Comparison of ENCODE assay signal across 8 mouse cellular contexts in genomic region chr7:81452971-81453441, GRCm38 (mm10). TPM values are rescaled to one million over a fixed set of nuclear protein-coding genes. Genes with fewer than 3 reads are reported as not detected.
DNase-seq lines count a peak whose midpoint lies in the region; ATAC-seq lines count a peak whose summit lies in the region.

No protein-coding gene starts in this region.

- H3K27me3 ChIP-seq in embryonic facial prominence, embryonic 14.5 days (replicated peaks; ENCODE audit: control insufficient read depth, insufficient read depth, low read length) = peaks cover 80% of the 10 kb centered on the region
- H3K27me3 ChIP-seq in heart, embryonic 16.5 days (ENCODE audit: control insufficient read depth, insufficient read depth, low read length) = peaks cover 59% of the 10 kb centered on the region
- H3K27me3 ChIP-seq in midbrain, embryonic 14.5 days (ENCODE audit: control insufficient read depth, insufficient read depth, low read length) = peaks cover 53% of the 10 kb centered on the region

- 0 out of 2 replicates have a peak overlapping the region, but pooled peaks have one; percentile 19 for H3K9ac ChIP-seq in embryonic facial prominence, embryonic 14.5 days (ENCODE audit: low read depth, low read length)
- H3K9ac ChIP-seq in heart, embryonic 16.5 days (ENCODE audit: low read length) = no peak overlapping the region
- H3K9ac ChIP-seq in midbrain, embryonic 14.5 days (replicated peaks; ENCODE audit: low read length) = no peak overlapping the region

- ATAC-seq in CD4-positive, CD25-positive, alpha-beta regulatory T cell, adult 4 months = no peak
- ATAC-seq in embryonic facial prominence, embryonic 14.5 days (ENCODE audit: low read depth) = peak; percentile 20; the same call in 1 of the 2 replicates
- ATAC-seq in heart, embryonic 16.5 days (replicated peaks; ENCODE audit: extremely low read depth, insufficient read depth, low FRiP score) = no peak
- peak; percentile 49; the same call in 1 of the 2 replicates for ATAC-seq in midbrain, embryonic 14.5 days (ENCODE audit: low FRiP score, low TSS enrichment)

- 6% methylated on average over 17 of the region's 21 CpGs for WGBS in embryonic facial prominence, embryonic 14.5 days
- WGBS in heart, embryonic 16.5 days = 10% methylated on average over 21 of the region's 21 CpGs
- WGBS in midbrain, embryonic 14.5 days = 2% methylated on average over 21 of the region's 21 CpGs

- no peak overlapping the region for H3K27ac ChIP-seq in embryonic facial prominence, embryonic 14.5 days (replicated peaks; ENCODE audit: low read depth, low read length)
- H3K27ac ChIP-seq in heart, embryonic 16.5 days (ENCODE audit: low read length) = no peak overlapping the region
- no peak overlapping the region for H3K27ac ChIP-seq in midbrain, embryonic 14.5 days (replicated peaks; ENCODE audit: low read depth, low read length)

- no peaks in the 10 kb centered on the region for H3K9me3 ChIP-seq in embryonic facial prominence, embryonic 14.5 days (ENCODE audit: control insufficient read depth, low read length)
- H3K9me3 ChIP-seq in heart, embryonic 16.5 days (replicated peaks; ENCODE audit: control insufficient read depth, low read length) = 0 out of 2 replicates have a peak, but pooled peaks cover 2% of the 10 kb centered on the region
- H3K9me3 ChIP-seq in midbrain, embryonic 14.5 days (ENCODE audit: control insufficient read depth, low read length) = no peaks in the 10 kb centered on the region

- H3K4me3 ChIP-seq in embryonic facial prominence, embryonic 14.5 days (ENCODE audit: low read depth, low read length) = peak overlapping the region; percentile 53
- H3K4me3 ChIP-seq in heart, embryonic 16.5 days (ENCODE audit: low read length) = peak overlapping the region; percentile 67; the same call in 1 of the 2 replicates
- peak overlapping the region; percentile 55 for H3K4me3 ChIP-seq in midbrain, embryonic 14.5 days (replicated peaks; ENCODE audit: low read depth, low read length)

- H3K36me3 ChIP-seq in embryonic facial prominence, embryonic 14.5 days (ENCODE audit: control insufficient read depth, insufficient read depth, low read length) = no peaks in the 10 kb centered on the region
- H3K36me3 ChIP-seq in heart, embryonic 16.5 days (ENCODE audit: control insufficient read depth, insufficient read depth) = no peaks in the 10 kb centered on the region
- no peaks in the 10 kb centered on the region for H3K36me3 ChIP-seq in midbrain, embryonic 14.5 days (ENCODE audit: control insufficient read depth, insufficient read depth, low read length)

- peaks cover 18% of the 10 kb centered on the region for H3K4me1 ChIP-seq in embryonic facial prominence, embryonic 14.5 days (ENCODE audit: control insufficient read depth, insufficient read depth, low read length)
- H3K4me1 ChIP-seq in heart, embryonic 16.5 days (ENCODE audit: control insufficient read depth, insufficient read depth, low read length) = peaks cover 18% of the 10 kb centered on the region
- peaks cover 14% of the 10 kb centered on the region for H3K4me1 ChIP-seq in midbrain, embryonic 14.5 days (ENCODE audit: control insufficient read depth, insufficient read depth, low read length)

- peak overlapping the region; percentile 90 for H3K4me2 ChIP-seq in embryonic facial prominence, embryonic 14.5 days (ENCODE audit: low read depth, low read length)
- peak overlapping the region; percentile 95 for H3K4me2 ChIP-seq in heart, embryonic 16.5 days (ENCODE audit: low read depth, low read length)
- peak overlapping the region; percentile 93 for H3K4me2 ChIP-seq in midbrain, embryonic 14.5 days (ENCODE audit: low read length)

- peak; percentile 2 for DNase-seq in CD4-positive, CD25-positive, alpha-beta regulatory T cell, adult 2 months (ENCODE audit: low read depth, low spot score)
- DNase-seq in NIH3T3 (ENCODE audit: low read depth) = peak; percentile 24
- no peak for DNase-seq in embryonic facial prominence, embryonic 14.5 days (ENCODE audit: low spot score)
- peak; percentile 13 to 59 for DNase-seq in kidney, postnatal 25 days
- DNase-seq in midbrain, embryonic 14.5 days = peak; percentile 67
- DNase-seq in adipocyte (ENCODE audit: low spot score) = no peak

RNA-seq across cellular contexts. Expression of gene Cpeb1, which starts 2.3 kb away (rescaled TPM):
- under 1 TPM in 1 of 2 experiments, not detected in 1; 0.15 TPM for polyA plus RNA-seq in CD4-positive, CD25-positive, alpha-beta regulatory T cell, adult 4 months (2017; shearing (Covaris generic))
- polyA plus RNA-seq in embryonic facial prominence, embryonic 14.5 days (2014; fragmentation: Nextera tagmentation; extraction: Ambion mirVana) = 2.4 and 3.4 TPM in 2 replicates
- polyA plus RNA-seq in heart, embryonic 16.5 days (2015; fragmentation: Nextera tagmentation; extraction: Ambion mirVana) = 2.4 and 5.0 TPM in 2 replicates
- 2.9 and 4.5 TPM in 2 replicates for polyA plus RNA-seq in midbrain, embryonic 14.5 days (2014; fragmentation: Nextera tagmentation; extraction: Ambion mirVana)

RNA-seq across cellular contexts. Expression of gene Ap3b2, which starts 40.7 kb away (rescaled TPM):
- not detected for polyA plus RNA-seq in CD4-positive, CD25-positive, alpha-beta regulatory T cell, adult 4 months (2017; shearing (Covaris generic))
- 4.9 and 7.2 TPM in 2 replicates for polyA plus RNA-seq in embryonic facial prominence, embryonic 14.5 days (2014; fragmentation: Nextera tagmentation; extraction: Ambion mirVana)
- 0.82 and 0.84 TPM in 2 replicates for polyA plus RNA-seq in heart, embryonic 16.5 days (2015; fragmentation: Nextera tagmentation; extraction: Ambion mirVana)
- 125 and 138 TPM in 2 replicates for polyA plus RNA-seq in midbrain, embryonic 14.5 days (2014; fragmentation: Nextera tagmentation; extraction: Ambion mirVana)

RNA-seq across cellular contexts. Expression of gene BC048679, which starts 45.1 kb away (rescaled TPM):
- not detected for polyA plus RNA-seq in CD4-positive, CD25-positive, alpha-beta regulatory T cell, adult 4 months (2017; shearing (Covaris generic))
- polyA plus RNA-seq in embryonic facial prominence, embryonic 14.5 days (2014; fragmentation: Nextera tagmentation; extraction: Ambion mirVana) = not detected in 2 replicates
- not detected in 2 replicates for polyA plus RNA-seq in heart, embryonic 16.5 days (2015; fragmentation: Nextera tagmentation; extraction: Ambion mirVana)
- not detected in 2 replicates for polyA plus RNA-seq in midbrain, embryonic 14.5 days (2014; fragmentation: Nextera tagmentation; extraction: Ambion mirVana)

Comparison
In these comparisons a context has a peak if more than half of its experiments do, and no peak if none do; other contexts are left out.
1. DNase-seq: peak in CD4-positive, CD25-positive, alpha-beta regulatory T cell, adult 2 months (single experiment), NIH3T3 (single experiment), kidney, postnatal 25 days (2 of 2) and midbrain, embryonic 14.5 days (single experiment); none in embryonic facial prominence, embryonic 14.5 days (single experiment) and adipocyte (single experiment).
2. ATAC-seq: peak in embryonic facial prominence, embryonic 14.5 days (single experiment) and midbrain, embryonic 14.5 days (single experiment); none in CD4-positive, CD25-positive, alpha-beta regulatory T cell, adult 4 months (single experiment) and heart, embryonic 16.5 days (single experiment).
3. RNA of gene Ap3b2, which starts 40.7 kb away (polyA plus RNA-seq): 125 to 138 TPM in midbrain, embryonic 14.5 days; 4.9 to 7.2 TPM in embryonic facial prominence, embryonic 14.5 days, 0.82 to 0.84 TPM in heart, embryonic 16.5 days and not detected in CD4-positive, CD25-positive, alpha-beta regulatory T cell, adult 4 months; every median in the first group is over 10 times any median in the second.
4. Peak in every context shown above with its lines, with median percentiles within 50 percentile points of each other: H3K4me2 ChIP-seq and H3K4me3 ChIP-seq.